Mouse (Mus musculus) adrenal gland, adult (tissue): ENCODE results near the gene Tex35.
A peak's percentile ranks its signal among the peaks of the same experiment; 100 is the strongest.

ENCODE experiments used
- DNase-seq, 2 experiments: peaks; one replicate each; pipeline ENCODE4 v3.0.0; 2022 to 2023; ENCODE audit warnings: low spot score in 1 of 2; ENCODE audit not compliant: inconsistent age in 2 of 2

Tex35 gene

GRCm38 (mm10) chr1:157081999-157082398, 26.5 kb downstream of the Tex35 start:
- DNase-seq, result no peak

GRCm38 (mm10) chr1:157081076-157081804, 27.2 kb downstream of the Tex35 start:
- peak in 1 of 2 experiments; percentile 59 for DNase-seq

- DNase-seq, result no peak
Measured at GRCm38 (mm10) chr1:157080071-157080470, 28.4 kb downstream of the Tex35 start.

DNA sequence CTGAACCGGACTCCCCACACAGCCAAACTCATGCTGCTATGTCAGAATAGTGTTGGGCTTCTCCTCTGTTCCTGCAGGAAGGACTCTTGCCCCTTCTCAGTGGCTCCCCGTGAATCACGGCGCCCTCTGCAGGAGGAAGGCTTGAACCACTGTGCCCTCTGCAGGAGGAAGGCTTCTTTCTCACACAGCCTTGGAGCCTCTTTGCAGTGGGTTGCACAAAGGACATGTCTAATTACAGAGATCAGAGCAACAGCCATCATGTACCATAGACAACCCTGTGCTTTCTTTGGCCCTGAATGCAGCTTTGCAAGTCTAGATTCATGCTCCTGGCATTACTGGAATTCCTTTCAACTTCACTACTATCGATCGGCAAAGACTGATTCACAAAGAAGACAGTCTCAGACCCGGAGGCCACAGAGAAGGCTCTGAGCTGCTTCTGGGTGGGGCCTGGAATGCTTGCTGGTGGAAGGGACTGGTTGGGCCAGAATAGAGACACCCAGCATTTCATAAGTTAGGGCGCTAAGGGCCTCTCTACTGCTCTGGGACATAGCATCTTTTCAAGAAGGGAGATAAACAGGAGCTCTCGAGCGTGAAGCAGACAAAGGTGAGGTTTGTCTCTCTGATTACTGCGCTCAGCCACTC, 29.0 kb downstream of the Tex35 start:
- peak; percentile 52 to 82 for DNase-seq

DNA sequence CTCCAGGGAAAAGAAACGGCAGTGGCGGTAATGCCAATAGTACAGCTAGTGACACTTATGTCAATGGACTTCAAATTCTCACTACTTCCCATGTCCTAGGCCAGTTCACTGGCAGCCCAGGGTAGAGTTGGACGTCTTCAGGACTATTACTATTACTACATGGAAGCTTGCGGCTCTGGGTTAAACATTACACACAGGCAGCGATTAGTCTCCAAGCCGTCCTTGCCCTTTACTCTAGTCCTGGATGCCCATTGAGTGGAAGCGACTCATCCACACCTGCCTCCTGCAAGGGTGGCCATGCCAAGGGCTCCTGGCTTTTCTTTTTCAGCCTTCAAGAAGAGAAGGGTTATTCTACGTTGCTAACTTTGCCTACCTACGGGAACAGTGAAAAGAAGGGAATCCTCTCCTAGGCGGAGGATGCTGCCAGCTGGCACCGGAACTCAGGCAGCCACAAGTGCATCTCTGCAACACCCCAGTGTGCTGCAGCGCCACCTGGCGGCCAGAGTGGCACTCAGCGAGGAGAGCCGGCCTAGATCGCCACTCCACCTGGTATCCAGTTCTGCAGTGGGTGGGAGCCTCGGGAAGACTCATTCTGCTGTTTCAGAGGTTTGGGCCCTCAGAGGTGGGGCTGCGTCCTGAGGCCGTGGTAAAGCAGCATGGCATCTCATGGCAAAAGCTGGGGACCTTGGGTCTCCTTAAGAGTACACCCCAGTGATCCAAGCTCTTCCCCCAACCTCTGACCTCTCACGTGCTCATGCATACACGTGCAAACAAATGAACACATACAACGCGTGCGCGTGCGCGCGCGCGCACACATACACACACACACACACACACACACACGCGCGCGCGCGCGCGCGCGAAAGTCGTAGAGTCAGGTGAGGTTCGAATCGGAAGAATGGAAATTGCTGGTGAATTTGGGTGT, 31.4 kb downstream of the Tex35 start:
- DNase-seq, result peak; percentile 88 to 96

GRCm38 (mm10) chr1:157076257-157076656, 32.2 kb downstream of the Tex35 start:
- peak; percentile 82 to 95 for DNase-seq

DNA sequence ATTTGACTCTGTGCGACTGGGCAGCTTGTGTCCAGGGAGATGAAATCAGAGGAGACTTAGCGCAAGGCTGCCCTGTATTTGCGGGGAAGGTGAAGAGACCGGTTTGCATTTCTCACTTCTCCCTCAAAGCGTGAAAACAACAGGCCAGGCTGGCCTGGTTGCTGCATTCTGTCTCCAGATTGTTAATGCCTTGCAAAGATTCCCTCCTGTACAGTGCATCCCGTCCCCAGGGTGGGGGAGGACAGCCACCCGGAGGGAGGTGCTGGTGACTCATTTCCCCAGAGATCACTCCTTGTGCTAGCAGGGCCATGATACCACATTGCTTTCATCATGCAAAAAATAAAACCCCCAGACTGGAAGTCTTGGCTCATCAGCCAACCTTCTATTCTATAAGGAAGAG, 33.5 kb downstream of the Tex35 start:
- peak; percentile 78 to 83 for DNase-seq

DNA sequence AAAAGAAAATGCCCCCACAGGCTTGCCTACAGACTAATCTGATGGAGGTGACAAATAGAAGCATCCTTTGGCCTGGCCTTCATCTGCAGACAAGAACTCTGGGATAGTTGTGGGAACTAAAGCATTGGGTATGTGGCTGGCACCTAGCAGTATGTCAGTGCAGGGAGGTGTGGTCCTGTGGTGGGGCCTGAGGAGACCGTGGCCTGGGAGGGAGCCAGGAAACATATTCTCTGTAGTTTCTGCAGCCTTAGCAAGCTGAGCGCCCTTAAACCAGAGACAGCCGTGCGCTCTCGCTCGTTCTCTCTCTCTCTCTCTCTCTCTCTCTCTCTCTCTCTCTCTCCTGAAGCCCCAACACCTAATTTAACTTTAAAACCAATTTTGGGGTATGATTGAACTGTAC, 34.1 kb downstream of the Tex35 start:
- DNase-seq, result no peak

GRCm38 (mm10) chr1:157073592-157073991, 34.9 kb downstream of the Tex35 start:
- peak; percentile 34 to 79 for DNase-seq

DNA sequence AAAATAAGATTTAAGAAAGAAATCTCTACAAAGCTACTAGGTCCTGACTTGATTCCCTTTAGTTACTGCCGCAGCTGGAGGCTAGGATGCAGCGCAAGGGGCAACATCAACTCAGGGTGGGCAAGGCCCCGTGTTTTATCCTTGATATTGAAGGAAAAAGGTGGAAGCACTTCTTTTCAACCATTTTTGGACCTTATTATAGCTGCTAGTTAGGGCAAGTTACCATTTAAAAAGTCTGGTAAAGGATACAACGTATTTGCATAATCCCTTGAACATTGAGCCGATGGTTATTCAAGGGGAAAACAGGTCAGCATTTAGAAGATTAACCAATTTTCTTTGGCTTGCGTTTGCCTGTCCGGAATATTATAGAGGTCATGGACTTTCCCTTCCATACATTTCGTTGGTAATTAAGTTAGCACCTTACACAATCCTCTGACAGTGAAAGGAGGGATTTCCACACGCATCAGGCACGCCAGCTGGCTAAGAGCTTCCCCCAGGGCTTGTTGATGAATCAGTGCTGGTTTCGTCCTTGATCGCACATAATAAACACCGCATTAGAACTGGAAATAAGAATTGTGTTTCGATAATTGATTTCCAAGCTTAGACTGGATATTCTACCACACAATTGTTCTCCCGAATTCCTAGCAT, 39.2 kb downstream of the Tex35 start:
- DNase-seq, result no peak

GRCm38 (mm10) chr1:157068316-157068715, 40.2 kb downstream of the Tex35 start:
- no peak for DNase-seq

GRCm38 (mm10) chr1:157065819-157066730, 42.4 kb downstream of the Tex35 start:
- no peak for DNase-seq

- DNase-seq, result peak in 1 of 2 experiments; percentile 67
Measured at GRCm38 (mm10) chr1:157063318-157064115, 45.0 kb downstream of the Tex35 start.

DNA sequence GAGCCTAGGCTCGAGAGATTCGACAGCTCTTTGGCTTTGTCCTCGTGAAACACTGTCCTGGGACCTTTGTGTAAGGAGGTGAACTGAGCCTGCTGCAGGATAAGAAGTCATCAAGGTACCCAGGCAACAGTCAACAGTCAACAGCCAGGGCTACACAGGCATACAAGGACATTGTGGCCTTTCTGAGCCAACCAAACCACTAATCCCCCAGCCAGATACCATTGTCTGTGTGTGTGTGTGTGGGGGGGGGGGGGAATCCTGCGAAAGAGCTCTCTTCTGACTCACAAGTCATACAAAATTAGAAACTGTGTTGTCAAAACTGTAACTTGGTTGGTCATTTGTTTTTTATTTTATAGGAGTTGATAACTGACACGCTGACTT, 46.0 kb downstream of the Tex35 start:
- DNase-seq, result peak in 1 of 2 experiments; percentile 66

- DNase-seq, result no peak
Measured at GRCm38 (mm10) chr1:157061800-157062444, 46.6 kb downstream of the Tex35 start.

GRCm38 (mm10) chr1:157061170-157061569, 47.3 kb downstream of the Tex35 start:
- peak in 1 of 2 experiments; percentile 60 for DNase-seq

DNA sequence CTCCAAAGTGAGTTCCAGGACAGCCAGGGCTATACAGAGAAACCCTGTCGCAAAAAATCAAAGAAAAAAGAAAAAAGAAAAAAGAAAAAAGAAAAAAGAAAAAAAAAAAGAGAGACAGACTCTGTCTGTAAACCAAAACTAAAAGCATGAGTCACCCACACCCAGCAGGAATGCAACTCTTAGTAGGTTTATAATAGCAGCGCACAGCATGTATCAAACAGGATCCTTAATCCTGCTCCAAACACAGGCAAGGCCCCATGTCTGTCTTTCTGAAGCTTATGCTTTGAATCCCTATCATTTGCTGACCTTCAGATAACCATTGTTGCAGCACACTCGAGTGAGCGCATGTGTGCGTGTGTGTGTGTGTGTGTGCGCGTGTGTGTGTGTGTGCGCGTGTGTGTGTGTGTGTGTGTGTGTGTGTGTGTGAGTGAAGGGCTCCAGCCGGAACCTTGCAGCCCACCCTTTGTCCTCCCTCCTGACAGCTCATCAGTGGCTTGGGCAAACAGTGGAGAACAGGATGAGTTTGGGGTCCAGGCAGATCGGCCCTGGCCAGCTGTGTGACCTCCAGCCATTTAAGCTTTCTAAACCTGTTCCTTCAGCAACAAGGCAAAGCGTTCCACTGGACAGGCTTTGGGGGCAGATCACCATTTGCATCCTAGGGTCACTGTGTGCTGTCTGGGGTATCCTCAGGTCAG, 47.9 kb downstream of the Tex35 start:
- no peak for DNase-seq

- DNase-seq, result no peak
Measured at GRCm38 (mm10) chr1:157055901-157056300, 52.6 kb downstream of the Tex35 start.
